ENCODE assay signal across 23 mouse cellular contexts in the genomic region with DNA sequence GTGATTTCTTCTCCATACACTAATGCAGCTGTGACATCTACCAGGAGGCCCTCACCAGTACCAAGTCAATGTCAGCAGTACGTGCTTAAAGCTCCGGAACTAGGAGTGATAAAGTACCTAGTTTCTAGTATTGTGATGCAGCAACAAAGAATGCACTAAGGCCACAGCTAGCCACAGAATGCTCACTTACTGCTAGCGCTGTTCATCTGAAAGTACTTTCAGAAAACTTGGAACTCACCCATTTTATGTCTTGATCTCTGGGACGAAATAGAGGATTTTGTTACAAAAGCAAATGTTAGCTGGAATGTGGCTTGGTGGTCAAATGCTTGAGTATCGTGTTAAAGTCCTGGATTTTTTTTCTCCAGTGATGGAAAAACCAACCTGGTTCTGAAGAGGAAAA. TPM values are rescaled to one million over a fixed set of nuclear protein-coding genes. Genes with fewer than 3 reads are reported as not detected.
A peak's percentile ranks its signal among the peaks of the same experiment; 100 is the strongest.
DNase-seq lines count a peak whose midpoint lies in the region; ATAC-seq and TF ChIP-seq lines count a peak whose summit lies in the region.
"Had no signal": no experiment of that assay in that cellular context is flagged by ENCODE, and none has a peak within 500 bp of the region (broad histone marks: within the 10 kb centered on the region; RNA-seq: fewer than 3 reads in every experiment).

No protein-coding gene starts in this region.

- H3K9me3 ChIP-seq in limb, embryonic 13.5 days = no peaks in the 10 kb centered on the region
- no peaks in the 10 kb centered on the region for H3K9me3 ChIP-seq in limb, embryonic 10.5 days (replicated peaks)
- H3K9me3 ChIP-seq: embryonic facial prominence, embryonic 12.5 days; forebrain, embryonic 12.5 days; heart, embryonic 13.5 days had no signal

- no peak for TF ChIP-seq POLR2A in embryonic fibroblast, embryonic 13.5 days (IDR thresholded peaks at IDR 0.05; ENCODE audit: low read depth, low read length)
- TF ChIP-seq POLR2A in myocyte (IDR thresholded peaks at IDR 0.05; ENCODE audit: insufficient read length, low read depth) = no peak

- peak overlapping the region; percentile 3; the same call in 1 of the 2 replicates for H3K27ac ChIP-seq in limb, embryonic 13.5 days
- H3K27ac ChIP-seq in limb, embryonic 10.5 days = no peak overlapping the region
- H3K27ac ChIP-seq in embryonic fibroblast, embryonic 13.5 days (ENCODE audit: insufficient read depth, low read length) = peak overlapping the region; percentile 62
- H3K27ac ChIP-seq: embryonic facial prominence, embryonic 12.5 days; forebrain, embryonic 12.5 days; heart, embryonic 13.5 days had no signal

- H3K79me2 ChIP-seq in myocyte (ENCODE audit: control insufficient read depth, insufficient read depth) = no peaks in the 10 kb centered on the region

- TF ChIP-seq CTCF in embryonic fibroblast, embryonic 13.5 days (IDR thresholded peaks at IDR 0.05; ENCODE audit: borderline replicate concordance, insufficient read depth, low read length) = no peak

- no peak overlapping the region for H3ac ChIP-seq in myocyte (ENCODE audit: control insufficient read depth, insufficient read length)

- DNase-seq in limb, embryonic 10.5 days (ENCODE audit: low spot score) = no peak
- DNase-seq in NIH3T3 (ENCODE audit: low read depth) = peak; percentile 80
- no peak for DNase-seq in frontal cortex, postnatal 36 days (ENCODE audit: low spot score in 2 of 2)
- DNase-seq in layer of hippocampus, adult 11-12 months (ENCODE audit: low spot score) = no peak
- DNase-seq: adrenal gland, adult 8-10 months; B cell, adult 2 months; cerebellum, adult 11 months; cerebellum, adult 8-10 months; embryo, embryonic 11 days; gastrocnemius, postnatal 36 days; heart, adult 11 months; heart, postnatal 36 days had no signal

- H3K4me1 ChIP-seq in limb, embryonic 13.5 days = peaks cover 40% of the 10 kb centered on the region
- H3K4me1 ChIP-seq in limb, embryonic 10.5 days = no peaks in the 10 kb centered on the region
- H3K4me1 ChIP-seq in embryonic fibroblast, embryonic 13.5 days (ENCODE audit: control insufficient read depth, insufficient read depth, low read length) = peaks cover 8% of the 10 kb centered on the region
- H3K4me1 ChIP-seq: forebrain, embryonic 12.5 days had no signal

- no peak overlapping the region for H3K4me3 ChIP-seq in limb, embryonic 13.5 days
- H3K4me3 ChIP-seq in limb, embryonic 10.5 days = no peak overlapping the region
- H3K4me3 ChIP-seq in embryonic fibroblast, embryonic 13.5 days (ENCODE audit: insufficient read depth, low read length) = no peak overlapping the region
- no peak overlapping the region for H3K4me3 ChIP-seq in myocyte
- H3K4me3 ChIP-seq: embryonic facial prominence, embryonic 12.5 days; erythroblast, embryonic 14.5 days; forebrain, embryonic 12.5 days; heart, embryonic 13.5 days had no signal

- H3K36me3 ChIP-seq in limb, embryonic 13.5 days = no peaks in the 10 kb centered on the region
- no peaks in the 10 kb centered on the region for H3K36me3 ChIP-seq in limb, embryonic 10.5 days
- no peaks in the 10 kb centered on the region for H3K36me3 ChIP-seq in myocyte (ENCODE audit: control insufficient read depth, insufficient read depth)
- H3K36me3 ChIP-seq: embryonic facial prominence, embryonic 12.5 days; forebrain, embryonic 12.5 days; heart, embryonic 13.5 days had no signal

- no peak for ATAC-seq in limb, embryonic 13.5 days (ENCODE audit: low FRiP score, low read depth)
- ATAC-seq: forebrain, embryonic 16.5 days; hindbrain, embryonic 16.5 days; inflammation-experienced regulatory T-cells, adult 6 months; intestine, postnatal 0 days had no signal

- no peak overlapping the region for H3K4me2 ChIP-seq in limb, embryonic 13.5 days (replicated peaks)
- peak overlapping the region; percentile 8 for H3K4me2 ChIP-seq in myocyte (ENCODE audit: low read depth)
- H3K4me2 ChIP-seq: embryonic facial prominence, embryonic 12.5 days; forebrain, embryonic 12.5 days; heart, embryonic 13.5 days had no signal

- H3K27me3 ChIP-seq in limb, embryonic 13.5 days = no peaks in the 10 kb centered on the region
- H3K27me3 ChIP-seq in limb, embryonic 10.5 days (ENCODE audit: low read depth, poor library complexity, severe bottlenecking) = no peaks in the 10 kb centered on the region
- no peaks in the 10 kb centered on the region for H3K27me3 ChIP-seq in myocyte (ENCODE audit: control insufficient read depth, insufficient read depth, insufficient read length)
- H3K27me3 ChIP-seq: embryonic facial prominence, embryonic 12.5 days; forebrain, embryonic 12.5 days; heart, embryonic 13.5 days had no signal

- no peak overlapping the region for H3K9ac ChIP-seq in limb, embryonic 13.5 days
- H3K9ac ChIP-seq: embryonic facial prominence, embryonic 12.5 days; forebrain, embryonic 12.5 days; heart, embryonic 13.5 days had no signal

- 58% methylated on average over 5 of the region's 5 CpGs for WGBS in limb, embryonic 13.5 days
- 87% methylated on average over 5 of the region's 5 CpGs for WGBS in limb, embryonic 10.5 days

TF ChIP-seq in myocyte, 11 proteins besides CTCF, POLR2A, EP300 and RAD21:
- no peak for TF ChIP-seq E2F4 (IDR thresholded peaks at IDR 0.05; ENCODE audit: insufficient read depth)

RNA-seq across cellular contexts. Expression of a gene that starts 30.0 kb away (rescaled TPM):
- 134 and 136 TPM in 2 replicates for polyA plus RNA-seq in limb, embryonic 13.5 days (2015; fragmentation: Nextera tagmentation; extraction: Ambion mirVana)
- 120 and 126 TPM in 2 replicates for polyA plus RNA-seq in limb, embryonic 10.5 days (2016; fragmentation: Nextera tagmentation; extraction: Ambion mirVana)
- polyA plus RNA-seq in embryonic fibroblast, embryonic 13.5 days (2011; ENCODE audit: insufficient read length, low read depth, missing spikeins) = 138 and 172 TPM in 2 replicates
- polyA plus RNA-seq in myocyte (2012; fragmentation: generic; extraction: Trizol) = 35.9 TPM
